Comparison of ENCODE assay signal across 22 mouse cellular contexts in the genomic region with DNA sequence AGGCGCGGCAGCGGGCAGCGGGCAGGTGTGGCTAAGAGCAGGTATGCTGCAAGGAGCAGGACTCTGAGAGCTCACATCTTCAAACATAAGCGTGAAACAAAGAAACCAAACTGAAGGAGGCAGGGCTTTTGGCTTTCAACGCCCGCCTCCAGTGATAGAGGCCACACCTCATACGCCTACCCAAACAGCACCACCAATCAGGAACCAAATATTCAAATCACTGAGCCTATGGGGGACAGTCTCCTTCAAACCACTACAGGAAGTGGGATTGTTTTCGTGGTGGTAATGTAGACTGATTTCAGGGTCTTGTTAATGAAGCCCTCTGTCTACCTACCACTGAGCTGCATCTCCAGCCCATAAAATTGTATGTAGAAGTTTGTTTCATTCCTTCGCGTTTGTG. TPM values are rescaled to one million over a fixed set of nuclear protein-coding genes. Genes with fewer than 3 reads are reported as not detected.
A peak's percentile ranks its signal among the peaks of the same experiment; 100 is the strongest.
DNase-seq lines count a peak whose midpoint lies in the region; ATAC-seq and TF ChIP-seq lines count a peak whose summit lies in the region.
"Had no signal": no experiment of that assay in that cellular context is flagged by ENCODE, and none has a peak within 500 bp of the region (broad histone marks: within the 10 kb centered on the region; RNA-seq: fewer than 3 reads in every experiment).

No protein-coding gene starts in this region.

- TF ChIP-seq CTCF in kidney, postnatal 0 days (IDR thresholded peaks at IDR 0.05; ENCODE audit: low read depth): no peak
- no peak for TF ChIP-seq CTCF in MEL (IDR thresholded peaks at IDR 0.05 in 2 of 3, conservative IDR thresholded peaks at IDR 0.05 in 1 of 3; ENCODE audit: control insufficient read depth in 1 of 3, insufficient read depth in 1 of 3, low read depth in 2 of 3, low read length in 3 of 3, poor library complexity in 1 of 3, severe bottlenecking in 1 of 3)

- no peak for TF ChIP-seq POLR2A in MEL (IDR thresholded peaks at IDR 0.05; ENCODE audit: control insufficient read depth in 1 of 2, insufficient read depth in 1 of 2, low read depth in 1 of 2, low read length in 2 of 2, poor library complexity in 1 of 2)

- no peak for ATAC-seq in kidney, postnatal 0 days (replicated peaks; ENCODE audit: low FRiP score, low read depth)
- ATAC-seq in kidney, embryonic 14.5 days (ENCODE audit: low FRiP score, low TSS enrichment): no peak
- ATAC-seq in inflammation-experienced regulatory T-cells, adult 6 months: peak; percentile 54
- ATAC-seq in activated CD4-positive, CD25-positive, alpha-beta regulatory T cell, adult 4 months: no peak
- no peak for ATAC-seq in hindbrain, embryonic 11.5 days (ENCODE audit: low FRiP score)
- ATAC-seq: forebrain, embryonic 15.5 days had no signal

- H3K4me2 ChIP-seq in kidney, postnatal 0 days (ENCODE audit: low read length): no peak overlapping the region
- H3K4me2 ChIP-seq in kidney, embryonic 14.5 days (replicated peaks; ENCODE audit: low read depth, low read length): no peak overlapping the region
- no peak overlapping the region for H3K4me2 ChIP-seq in hindbrain, embryonic 11.5 days (replicated peaks; ENCODE audit: low read depth, low read length)
- H3K4me2 ChIP-seq: forebrain, embryonic 15.5 days; limb, embryonic 15.5 days; lung, embryonic 15.5 days; stomach, embryonic 15.5 days had no signal

- H3K79me2 ChIP-seq in MEL (ENCODE audit: control insufficient read depth, insufficient read depth, low read length, poor library complexity): no peaks in the 10 kb centered on the region

- H3K9ac ChIP-seq in kidney, postnatal 0 days (ENCODE audit: low read depth, low read length): no peak overlapping the region
- H3K9ac ChIP-seq in kidney, embryonic 14.5 days (ENCODE audit: low read depth, low read length): no peak overlapping the region
- no peak overlapping the region for H3K9ac ChIP-seq in MEL (ENCODE audit: control insufficient read depth, low read depth, low read length, poor library complexity, severe bottlenecking)
- H3K9ac ChIP-seq in hindbrain, embryonic 11.5 days (ENCODE audit: low read depth, low read length): no peak overlapping the region
- H3K9ac ChIP-seq: forebrain, embryonic 15.5 days; limb, embryonic 15.5 days; lung, embryonic 15.5 days; stomach, embryonic 15.5 days had no signal

- peak; percentile 40 for DNase-seq in kidney, postnatal 0 days (ENCODE audit: low spot score)
- DNase-seq in A20 (ENCODE audit: low read depth, low spot score) (peak; percentile 27), MEL (ENCODE audit: low read depth, low spot score) (peak; percentile 79)
- no peak for DNase-seq in hindbrain, embryonic 11.5 days (ENCODE audit: low spot score)
- DNase-seq in cerebellum, adult 8-10 months: no peak
- DNase-seq: cerebellum, postnatal 36 days; heart, adult 11 months; kidney, adult 8-10 months; kidney, postnatal 4 days; right cerebral cortex, adult 18-20 months; thymus, postnatal 4 days had no signal

- WGBS in kidney, postnatal 0 days: 63% methylated on average over 11 of the region's 11 CpGs
- WGBS in kidney, embryonic 14.5 days: 60% methylated on average over 11 of the region's 11 CpGs
- WGBS in hindbrain, embryonic 11.5 days: 54% methylated on average over 11 of the region's 11 CpGs

- H3K36me3 ChIP-seq in kidney, postnatal 0 days (ENCODE audit: insufficient read depth, low read length): 0 out of 2 replicates have a peak, but pooled peaks cover 3% of the 10 kb centered on the region
- H3K36me3 ChIP-seq in kidney, embryonic 14.5 days (ENCODE audit: control insufficient read depth, insufficient read depth, low read length): 0 out of 2 replicates have a peak, but pooled peaks cover under 1% of the 10 kb centered on the region
- peaks cover 0 to 8% of the 10 kb centered on the region in 2 experiments; a peak in 2 of 4 replicates for H3K36me3 ChIP-seq in MEL (ENCODE audit: control insufficient read depth in 1 of 2, insufficient read depth in 2 of 2, low read length in 2 of 2)
- H3K36me3 ChIP-seq in hindbrain, embryonic 11.5 days (ENCODE audit: control insufficient read depth, insufficient read depth, low read length): no peaks in the 10 kb centered on the region

- no peak overlapping the region for H3K27ac ChIP-seq in kidney, postnatal 0 days
- no peak overlapping the region for H3K27ac ChIP-seq in kidney, embryonic 14.5 days (ENCODE audit: low read depth, low read length)
- H3K27ac ChIP-seq in MEL (ENCODE audit: control insufficient read depth, low read depth, low read length): no peak overlapping the region
- H3K27ac ChIP-seq in hindbrain, embryonic 11.5 days (ENCODE audit: low read depth, low read length): no peak overlapping the region
- H3K27ac ChIP-seq: forebrain, embryonic 15.5 days; limb, embryonic 15.5 days; lung, embryonic 15.5 days; stomach, embryonic 15.5 days had no signal

- no peaks in the 10 kb centered on the region for H3K4me1 ChIP-seq in kidney, postnatal 0 days (replicated peaks; ENCODE audit: insufficient read depth, low read length)
- no peaks in the 10 kb centered on the region for H3K4me1 ChIP-seq in kidney, embryonic 14.5 days (ENCODE audit: control insufficient read depth, insufficient read depth, low read length)
- H3K4me1 ChIP-seq in MEL (ENCODE audit: control insufficient read depth in 1 of 2, insufficient read depth in 2 of 2, low read length in 2 of 2): peaks cover 3 to 22% of the 10 kb centered on the region in 2 experiments; a peak in 3 of 4 replicates
- H3K4me1 ChIP-seq in hindbrain, embryonic 11.5 days (replicated peaks; ENCODE audit: control insufficient read depth, insufficient read depth, low read length): no peaks in the 10 kb centered on the region
- H3K4me1 ChIP-seq: forebrain, embryonic 15.5 days; limb, embryonic 15.5 days; lung, embryonic 15.5 days; stomach, embryonic 15.5 days had no signal

- no peak for TF ChIP-seq EP300 in MEL (IDR thresholded peaks at IDR 0.05; ENCODE audit: low read depth in 1 of 2, low read length in 2 of 2)

- H3K9me3 ChIP-seq in kidney, postnatal 0 days (replicated peaks; ENCODE audit: low read length): no peaks in the 10 kb centered on the region
- no peaks in the 10 kb centered on the region for H3K9me3 ChIP-seq in kidney, embryonic 14.5 days (ENCODE audit: control insufficient read depth, low read length)
- H3K9me3 ChIP-seq in MEL (replicated peaks; ENCODE audit: insufficient read depth, low read length): no peaks in the 10 kb centered on the region
- H3K9me3 ChIP-seq in hindbrain, embryonic 11.5 days (ENCODE audit: control insufficient read depth, low read length): no peaks in the 10 kb centered on the region
- H3K9me3 ChIP-seq: forebrain, embryonic 15.5 days; limb, embryonic 15.5 days; lung, embryonic 15.5 days; megakaryocyte, embryonic 14.5 days; stomach, embryonic 15.5 days had no signal

- no peak overlapping the region for H3K4me3 ChIP-seq in kidney, postnatal 0 days (replicated peaks; ENCODE audit: low read depth, low read length)
- no peak overlapping the region for H3K4me3 ChIP-seq in kidney, embryonic 14.5 days (ENCODE audit: low read length)
- no peak overlapping the region for H3K4me3 ChIP-seq in MEL (ENCODE audit: control insufficient read depth in 1 of 2, insufficient read depth in 1 of 2, low read depth in 2 of 2, low read length in 2 of 2)
- no peak overlapping the region for H3K4me3 ChIP-seq in hindbrain, embryonic 11.5 days (ENCODE audit: low read depth, low read length)
- H3K4me3 ChIP-seq: forebrain, embryonic 15.5 days; limb, embryonic 15.5 days; lung, embryonic 15.5 days; megakaryocyte, embryonic 14.5 days; stomach, embryonic 15.5 days had no signal

- H3K27me3 ChIP-seq in kidney, postnatal 0 days (ENCODE audit: insufficient read depth, low read length): no peaks in the 10 kb centered on the region
- no peaks in the 10 kb centered on the region for H3K27me3 ChIP-seq in kidney, embryonic 14.5 days (ENCODE audit: control insufficient read depth, insufficient read depth, low read length)
- H3K27me3 ChIP-seq in MEL (ENCODE audit: control insufficient read depth in 1 of 2, insufficient read depth in 2 of 2, low read length in 2 of 2): no peaks in the 10 kb centered on the region
- H3K27me3 ChIP-seq in hindbrain, embryonic 11.5 days (ENCODE audit: control insufficient read depth, insufficient read depth, low read length): no peaks in the 10 kb centered on the region
- H3K27me3 ChIP-seq: forebrain, embryonic 15.5 days; limb, embryonic 15.5 days; lung, embryonic 15.5 days; megakaryocyte, embryonic 14.5 days; stomach, embryonic 15.5 days had no signal

- TF ChIP-seq RAD21 in MEL (IDR thresholded peaks at IDR 0.05; ENCODE audit: low read depth, low read length): no peak

RNA-seq across cellular contexts. Expression of a gene that starts 6.1 kb away (rescaled TPM):
- 37.6 and 41.2 TPM in 2 replicates for polyA plus RNA-seq in kidney, postnatal 0 days (2015; fragmentation: Nextera tagmentation; extraction: Ambion mirVana)
- polyA plus RNA-seq in kidney, embryonic 14.5 days (2014; fragmentation: Nextera tagmentation; extraction: Ambion mirVana): 29.3 and 43.7 TPM in 2 replicates
- total RNA-seq in MEL (2012; rRNA removed): 32.6 and 35.9 TPM in 2 replicates
- 10 to 100 TPM in 1 of 2 experiments, not detected in 1; 28.8 TPM for polyA plus RNA-seq in MEL (2012; ENCODE audit: insufficient read depth in 1 of 2, insufficient read length in 2 of 2, low read depth in 1 of 2, low replicate concordance in 2 of 2, missing spikeins in 1 of 2)
- polyA plus RNA-seq in inflammation-experienced regulatory T-cells, adult 6 months (2017; shearing (Covaris generic)): 1 to 10 TPM; 3.0 to 5.2 (median 4.1) TPM
- polyA plus RNA-seq in activated CD4-positive, CD25-positive, alpha-beta regulatory T cell, adult 4 months (2017; shearing (Covaris generic)): 1 to 10 TPM; 3.3 to 3.4 TPM
- polyA plus RNA-seq in hindbrain, embryonic 11.5 days (2014; fragmentation: Nextera tagmentation; extraction: Ambion mirVana): 38.9 and 39.0 TPM in 2 replicates

RNA-seq across cellular contexts. Expression of a gene that starts 6.3 kb away (rescaled TPM):
- 159 and 169 TPM in 2 replicates for polyA plus RNA-seq in kidney, postnatal 0 days (2015; fragmentation: Nextera tagmentation; extraction: Ambion mirVana)
- 57.8 and 60.7 TPM in 2 replicates for polyA plus RNA-seq in kidney, embryonic 14.5 days (2014; fragmentation: Nextera tagmentation; extraction: Ambion mirVana)
- 61.3 and 80.0 TPM in 2 replicates for total RNA-seq in MEL (2012; rRNA removed)
- 10 to 100 TPM in 1 of 2 experiments, not detected in 1; 66.5 TPM for polyA plus RNA-seq in MEL (2012; ENCODE audit: insufficient read depth in 1 of 2, insufficient read length in 2 of 2, low read depth in 1 of 2, low replicate concordance in 2 of 2, missing spikeins in 1 of 2)
- 100 to 1,000 TPM; 311 to 463 (median 342) TPM for polyA plus RNA-seq in inflammation-experienced regulatory T-cells, adult 6 months (2017; shearing (Covaris generic))
- polyA plus RNA-seq in activated CD4-positive, CD25-positive, alpha-beta regulatory T cell, adult 4 months (2017; shearing (Covaris generic)): 100 to 1,000 TPM; 372 to 374 TPM
- polyA plus RNA-seq in hindbrain, embryonic 11.5 days (2014; fragmentation: Nextera tagmentation; extraction: Ambion mirVana): 27.4 and 32.0 TPM in 2 replicates

RNA-seq across cellular contexts. Expression of a gene that starts 25.3 kb away (rescaled TPM):
- polyA plus RNA-seq in kidney, postnatal 0 days (2015; fragmentation: Nextera tagmentation; extraction: Ambion mirVana): 22.4 and 25.1 TPM in 2 replicates
- 34.6 and 42.3 TPM in 2 replicates for polyA plus RNA-seq in kidney, embryonic 14.5 days (2014; fragmentation: Nextera tagmentation; extraction: Ambion mirVana)
- total RNA-seq in MEL (2012; rRNA removed): 41.9 and 43.9 TPM in 2 replicates
- polyA plus RNA-seq in MEL (2012; ENCODE audit: insufficient read depth in 1 of 2, insufficient read length in 2 of 2, low read depth in 1 of 2, low replicate concordance in 2 of 2, missing spikeins in 1 of 2): 10 to 100 TPM in 1 of 2 experiments, not detected in 1; 76.5 TPM
- 10 to 100 TPM; 11.0 to 17.4 (median 13.2) TPM for polyA plus RNA-seq in inflammation-experienced regulatory T-cells, adult 6 months (2017; shearing (Covaris generic))
- polyA plus RNA-seq in activated CD4-positive, CD25-positive, alpha-beta regulatory T cell, adult 4 months (2017; shearing (Covaris generic)): 10 to 100 TPM; 12.2 to 14.2 TPM
- 43.4 and 43.6 TPM in 2 replicates for polyA plus RNA-seq in hindbrain, embryonic 11.5 days (2014; fragmentation: Nextera tagmentation; extraction: Ambion mirVana)

RNA-seq across cellular contexts. Expression of a gene that starts 43.0 kb away (rescaled TPM):
- 14.1 and 16.1 TPM in 2 replicates for polyA plus RNA-seq in kidney, postnatal 0 days (2015; fragmentation: Nextera tagmentation; extraction: Ambion mirVana)
- polyA plus RNA-seq in kidney, embryonic 14.5 days (2014; fragmentation: Nextera tagmentation; extraction: Ambion mirVana): 12.3 and 12.6 TPM in 2 replicates
- total RNA-seq in MEL (2012; rRNA removed): 5.1 and 7.6 TPM in 2 replicates
- polyA plus RNA-seq in MEL (2012; ENCODE audit: insufficient read depth in 1 of 2, insufficient read length in 2 of 2, low read depth in 1 of 2, low replicate concordance in 2 of 2, missing spikeins in 1 of 2): 10 to 100 TPM in 1 of 2 experiments, not detected in 1; 10.2 TPM
- 1 to 10 TPM; 2.7 to 3.6 (median 3.4) TPM for polyA plus RNA-seq in inflammation-experienced regulatory T-cells, adult 6 months (2017; shearing (Covaris generic))
- polyA plus RNA-seq in activated CD4-positive, CD25-positive, alpha-beta regulatory T cell, adult 4 months (2017; shearing (Covaris generic)): 1 to 10 TPM; 1.1 to 2.5 TPM
- 2.1 and 3.3 TPM in 2 replicates for polyA plus RNA-seq in hindbrain, embryonic 11.5 days (2014; fragmentation: Nextera tagmentation; extraction: Ambion mirVana)
- total RNA-seq: hematopoietic stem cell, adult 5-6 weeks; layer of hippocampus, postnatal 25 days; left cerebral cortex, postnatal 25 days had no signal

RNA-seq across cellular contexts. Expression of a gene that starts 59.0 kb away (rescaled TPM):
- 16.6 and 19.0 TPM in 2 replicates for polyA plus RNA-seq in kidney, postnatal 0 days (2015; fragmentation: Nextera tagmentation; extraction: Ambion mirVana)
- polyA plus RNA-seq in kidney, embryonic 14.5 days (2014; fragmentation: Nextera tagmentation; extraction: Ambion mirVana): 14.8 and 19.8 TPM in 2 replicates
- 3.4 and 4.4 TPM in 2 replicates for total RNA-seq in MEL (2012; rRNA removed)
- polyA plus RNA-seq in MEL (2012; ENCODE audit: insufficient read depth in 1 of 2, insufficient read length in 2 of 2, low read depth in 1 of 2, low replicate concordance in 2 of 2, missing spikeins in 1 of 2): 10 to 100 TPM in 1 of 2 experiments, not detected in 1; 14.1 TPM
- polyA plus RNA-seq in inflammation-experienced regulatory T-cells, adult 6 months (2017; shearing (Covaris generic)): 10 to 100 TPM in 1 of 3 experiments, 1 to 10 TPM in 2; 6.8 to 11.7 (median 9.6) TPM
- polyA plus RNA-seq in activated CD4-positive, CD25-positive, alpha-beta regulatory T cell, adult 4 months (2017; shearing (Covaris generic)): 1 to 10 TPM; 8.4 to 9.8 TPM
- polyA plus RNA-seq in hindbrain, embryonic 11.5 days (2014; fragmentation: Nextera tagmentation; extraction: Ambion mirVana): 37.0 and 38.9 TPM in 2 replicates

Comparison
In these comparisons a context has a peak if more than half of its experiments do, and no peak if none do; other contexts are left out.
1. DNase-seq: peak in kidney, postnatal 0 days (single experiment), A20 (single experiment) and MEL (single experiment); none in hindbrain, embryonic 11.5 days (single experiment) and cerebellum, adult 8-10 months (single experiment).